Comparison of ENCODE assay signal across 21 mouse cellular contexts in genomic region chr8:94435397-94436111, GRCm38 (mm10). TPM values are rescaled to one million over a fixed set of nuclear protein-coding genes. Genes with fewer than 3 reads are reported as not detected.
"Had no signal": no experiment of that assay in that cellular context is flagged by ENCODE, and none has a peak within 500 bp of the region (broad histone marks: within the 10 kb centered on the region; RNA-seq: fewer than 3 reads in every experiment).

No protein-coding gene starts in this region.

- H3K4me1 ChIP-seq: liver, embryonic 12.5 days had no signal

- H3K4me3 ChIP-seq: layer of hippocampus, adult 2 months; limb, embryonic 10.5 days; limb, embryonic 13.5 days; liver, embryonic 12.5 days; liver, embryonic 15.5 days; lung, embryonic 15.5 days; midbrain, embryonic 12.5 days; neural tube, embryonic 13.5 days; stomach, embryonic 15.5 days had no signal

- ATAC-seq: liver, embryonic 12.5 days; midbrain, embryonic 16.5 days had no signal

- H3K27ac ChIP-seq: kidney, postnatal 0 days; layer of hippocampus, adult 2 months; limb, embryonic 10.5 days; limb, embryonic 13.5 days; liver, embryonic 12.5 days; liver, embryonic 15.5 days; lung, embryonic 15.5 days; midbrain, embryonic 12.5 days; neural tube, embryonic 13.5 days; stomach, embryonic 15.5 days had no signal

- H3K36me3 ChIP-seq: limb, embryonic 10.5 days; limb, embryonic 13.5 days; liver, embryonic 12.5 days; liver, embryonic 15.5 days; lung, embryonic 15.5 days; midbrain, embryonic 12.5 days; neural tube, embryonic 13.5 days; stomach, embryonic 15.5 days had no signal

- DNase-seq: kidney, adult 2 months; kidney, postnatal 25 days; layer of hippocampus, adult 9-11 months; liver; lung, adult 18-20 months; lung, postnatal 10 days; lung, postnatal 36 days; retina, postnatal 1 day; right cerebral cortex, postnatal 25 days; thymus, postnatal 36 days had no signal

RNA-seq across cellular contexts. Expression of gene Nlrc5, which starts 1.4 kb away (rescaled TPM):
- polyA plus RNA-seq: limb, embryonic 10.5 days had no signal
